Comparison of ENCODE assay signal across 12 mouse cellular contexts in the genomic region with DNA sequence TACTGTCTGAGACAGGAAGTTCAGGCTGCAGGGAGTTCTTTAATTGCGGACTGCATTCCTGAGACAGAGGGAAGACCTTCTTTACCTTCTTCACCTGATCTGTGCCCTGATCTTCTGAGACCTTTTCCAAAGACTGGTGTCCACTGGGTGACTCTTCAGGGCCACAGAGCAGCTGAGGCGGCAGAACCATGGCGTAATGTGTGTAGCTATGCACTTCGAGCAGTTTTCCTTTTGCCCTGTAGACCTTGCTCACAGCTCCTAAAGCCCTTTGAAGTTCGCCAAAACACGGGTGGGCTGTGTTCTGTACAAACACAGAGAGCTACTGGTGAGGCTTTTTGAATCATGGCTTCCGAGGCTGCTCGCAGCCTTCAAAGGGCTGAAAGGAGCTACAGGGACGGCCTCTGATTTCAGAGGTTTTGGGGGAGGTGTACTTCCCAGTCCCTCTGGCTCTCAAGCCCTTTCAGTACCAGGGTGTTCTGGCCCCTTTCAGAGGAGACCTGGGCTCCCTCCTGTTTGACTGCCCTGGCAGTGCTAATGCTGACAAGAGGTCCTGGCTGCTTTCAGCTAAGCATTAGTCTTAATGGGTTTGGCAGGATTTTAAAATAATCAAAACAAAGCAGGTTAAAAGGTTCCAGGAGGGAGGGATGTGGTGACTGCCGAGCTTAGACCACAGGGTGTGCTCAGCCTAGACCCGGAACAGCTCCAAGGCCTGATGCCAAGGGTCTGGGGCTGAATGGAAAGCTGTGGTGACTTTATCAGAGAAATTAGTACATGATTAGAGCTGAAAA. TPM values are rescaled to one million over a fixed set of nuclear protein-coding genes. Genes with fewer than 3 reads are reported as not detected.
DNase-seq lines count a peak whose midpoint lies in the region; ATAC-seq lines count a peak whose summit lies in the region.
"Had no signal": no experiment of that assay in that cellular context is flagged by ENCODE, and none has a peak within 500 bp of the region (broad histone marks: within the 10 kb centered on the region; RNA-seq: fewer than 3 reads in every experiment).

No protein-coding gene starts in this region.

- no peaks in the 10 kb centered on the region for H3K9me3 ChIP-seq in hindbrain, embryonic 11.5 days (ENCODE audit: control insufficient read depth, low read length)
- no peaks in the 10 kb centered on the region for H3K9me3 ChIP-seq in hindbrain, embryonic 13.5 days
- H3K9me3 ChIP-seq in forebrain, embryonic 15.5 days: no peaks in the 10 kb centered on the region
- no peaks in the 10 kb centered on the region for H3K9me3 ChIP-seq in midbrain, embryonic 14.5 days (ENCODE audit: control insufficient read depth, low read length)
- H3K9me3 ChIP-seq: lung, embryonic 15.5 days had no signal

- 51% methylated on average over 11 of the region's 11 CpGs for WGBS in hindbrain, embryonic 11.5 days
- WGBS in hindbrain, embryonic 13.5 days: 55% methylated on average over 11 of the region's 11 CpGs
- WGBS in forebrain, embryonic 15.5 days: 28% methylated on average over 11 of the region's 11 CpGs
- 52% methylated on average over 11 of the region's 11 CpGs for WGBS in midbrain, embryonic 14.5 days

- ATAC-seq in hindbrain, embryonic 11.5 days (ENCODE audit: low FRiP score): no peak
- no peak for ATAC-seq in hindbrain, embryonic 13.5 days (ENCODE audit: low FRiP score)
- peak; percentile 60 for ATAC-seq in forebrain, embryonic 15.5 days (replicated peaks)
- ATAC-seq in midbrain, embryonic 14.5 days (ENCODE audit: low FRiP score, low TSS enrichment): no peak
- ATAC-seq: activated CD4-positive, CD25-positive, alpha-beta regulatory T cell, adult 4 months; inflammation-experienced regulatory T-cells, adult 6 months had no signal

- H3K9ac ChIP-seq in hindbrain, embryonic 11.5 days (ENCODE audit: low read depth, low read length): no peak overlapping the region
- H3K9ac ChIP-seq in hindbrain, embryonic 13.5 days: no peak overlapping the region
- H3K9ac ChIP-seq in forebrain, embryonic 15.5 days (replicated peaks): no peak overlapping the region
- H3K9ac ChIP-seq in midbrain, embryonic 14.5 days (replicated peaks; ENCODE audit: low read length): no peak overlapping the region
- H3K9ac ChIP-seq: lung, embryonic 15.5 days had no signal

- no peak overlapping the region for H3K4me3 ChIP-seq in hindbrain, embryonic 11.5 days (ENCODE audit: low read depth, low read length)
- H3K4me3 ChIP-seq in hindbrain, embryonic 13.5 days: no peak overlapping the region
- no peak overlapping the region for H3K4me3 ChIP-seq in forebrain, embryonic 15.5 days
- no peak overlapping the region for H3K4me3 ChIP-seq in midbrain, embryonic 14.5 days (replicated peaks; ENCODE audit: low read depth, low read length)
- H3K4me3 ChIP-seq: lung, embryonic 15.5 days had no signal

- H3K27me3 ChIP-seq in hindbrain, embryonic 11.5 days (ENCODE audit: control insufficient read depth, insufficient read depth, low read length): no peaks in the 10 kb centered on the region
- H3K27me3 ChIP-seq in hindbrain, embryonic 13.5 days: no peaks in the 10 kb centered on the region
- no peaks in the 10 kb centered on the region for H3K27me3 ChIP-seq in forebrain, embryonic 15.5 days
- H3K27me3 ChIP-seq in midbrain, embryonic 14.5 days (ENCODE audit: control insufficient read depth, insufficient read depth, low read length): no peaks in the 10 kb centered on the region
- H3K27me3 ChIP-seq: CH12.LX; lung, embryonic 15.5 days had no signal

- H3K27ac ChIP-seq in hindbrain, embryonic 11.5 days (ENCODE audit: low read depth, low read length): no peak overlapping the region
- H3K27ac ChIP-seq in hindbrain, embryonic 13.5 days: no peak overlapping the region
- no peak overlapping the region for H3K27ac ChIP-seq in forebrain, embryonic 15.5 days (replicated peaks)
- 0 out of 2 replicates have a peak overlapping the region, but pooled peaks have one; percentile 5 for H3K27ac ChIP-seq in midbrain, embryonic 14.5 days (replicated peaks; ENCODE audit: low read depth, low read length)
- H3K27ac ChIP-seq: lung, embryonic 15.5 days had no signal

- no peaks in the 10 kb centered on the region for H3K4me1 ChIP-seq in hindbrain, embryonic 11.5 days (replicated peaks; ENCODE audit: control insufficient read depth, insufficient read depth, low read length)
- H3K4me1 ChIP-seq in hindbrain, embryonic 13.5 days (replicated peaks): peaks cover 14% of the 10 kb centered on the region
- H3K4me1 ChIP-seq in forebrain, embryonic 15.5 days: peaks cover 9% of the 10 kb centered on the region; the same call in 1 of the 2 replicates
- peaks cover 11% of the 10 kb centered on the region for H3K4me1 ChIP-seq in midbrain, embryonic 14.5 days (ENCODE audit: control insufficient read depth, insufficient read depth, low read length)
- H3K4me1 ChIP-seq: lung, embryonic 15.5 days had no signal

- DNase-seq in hindbrain, embryonic 11.5 days (ENCODE audit: low spot score): peak; percentile 18
- DNase-seq in embryo, embryonic 11 days: peak; percentile 39
- no peak for DNase-seq in midbrain, embryonic 14.5 days
- no peak for DNase-seq in thymus, postnatal 14 days
- no peak for DNase-seq in adrenal gland, postnatal 4 days (ENCODE audit: low spot score in 2 of 2)
- DNase-seq in liver: no peak

- H3K36me3 ChIP-seq in hindbrain, embryonic 11.5 days (ENCODE audit: control insufficient read depth, insufficient read depth, low read length): no peaks in the 10 kb centered on the region
- H3K36me3 ChIP-seq in hindbrain, embryonic 13.5 days: no peaks in the 10 kb centered on the region
- no peaks in the 10 kb centered on the region for H3K36me3 ChIP-seq in forebrain, embryonic 15.5 days
- no peaks in the 10 kb centered on the region for H3K36me3 ChIP-seq in midbrain, embryonic 14.5 days (ENCODE audit: control insufficient read depth, insufficient read depth, low read length)
- H3K36me3 ChIP-seq: lung, embryonic 15.5 days had no signal

- H3K4me2 ChIP-seq in hindbrain, embryonic 11.5 days (replicated peaks; ENCODE audit: low read depth, low read length): no peak overlapping the region
- no peak overlapping the region for H3K4me2 ChIP-seq in hindbrain, embryonic 13.5 days
- no peak overlapping the region for H3K4me2 ChIP-seq in forebrain, embryonic 15.5 days (replicated peaks)
- no peak overlapping the region for H3K4me2 ChIP-seq in midbrain, embryonic 14.5 days (ENCODE audit: low read length)
- H3K4me2 ChIP-seq: lung, embryonic 15.5 days had no signal

RNA-seq across cellular contexts. Expression of a gene that starts 33.5 kb away (rescaled TPM):
- not detected in 2 replicates for polyA plus RNA-seq in hindbrain, embryonic 11.5 days (2014; fragmentation: Nextera tagmentation; extraction: Ambion mirVana)
- not detected in 2 replicates for polyA plus RNA-seq in hindbrain, embryonic 13.5 days (2015; fragmentation: Nextera tagmentation; extraction: Ambion mirVana)
- not detected in 2 replicates for polyA plus RNA-seq in forebrain, embryonic 15.5 days (2015; fragmentation: Nextera tagmentation; extraction: Ambion mirVana)
- not detected in 2 replicates for polyA plus RNA-seq in midbrain, embryonic 14.5 days (2014; fragmentation: Nextera tagmentation; extraction: Ambion mirVana)
- total RNA-seq in adrenal gland, postnatal 4 days (2021): not detected
- total RNA-seq: CH12.LX had no signal
- polyA plus RNA-seq: activated CD4-positive, CD25-positive, alpha-beta regulatory T cell, adult 4 months; lung, embryonic 15.5 days had no signal

Comparison
In these comparisons a context has a peak if more than half of its experiments do, and no peak if none do; other contexts are left out.
1. DNase-seq: peak in hindbrain, embryonic 11.5 days (single experiment) and embryo, embryonic 11 days (single experiment); none in midbrain, embryonic 14.5 days (single experiment), thymus, postnatal 14 days (single experiment), adrenal gland, postnatal 4 days (0 of 2) and liver (single experiment).